Mouse (Mus musculus) brain, embryonic 14.5 days (tissue): Measurements from ENCODE around the gene Clpb.
A peak's percentile ranks its signal among the peaks of the same experiment; 100 is the strongest.

Source experiments
- CTCF ChIP-seq: fragments of 200-500 bp; IDR thresholded peaks from 2 replicates; pipeline ENCODE4 v1.5.1; 2012; ENCODE audit warnings: inconsistent platforms, mild to moderate bottlenecking, moderate library complexity, borderline replicate concordance; ENCODE audit not compliant: insufficient read depth, insufficient read length; ENCODE audit errors: extremely low read depth
- POLR2A ChIP-seq: fragments of 200-500 bp; IDR thresholded peaks from 2 replicates; pipeline ENCODE4 v1.6.1; 2012; ENCODE audit warnings: mild to moderate bottlenecking, inconsistent platforms, borderline replicate concordance; ENCODE audit not compliant: poor library complexity, insufficient read depth, insufficient read length, severe bottlenecking; ENCODE audit errors: extremely low read depth

DNA sequence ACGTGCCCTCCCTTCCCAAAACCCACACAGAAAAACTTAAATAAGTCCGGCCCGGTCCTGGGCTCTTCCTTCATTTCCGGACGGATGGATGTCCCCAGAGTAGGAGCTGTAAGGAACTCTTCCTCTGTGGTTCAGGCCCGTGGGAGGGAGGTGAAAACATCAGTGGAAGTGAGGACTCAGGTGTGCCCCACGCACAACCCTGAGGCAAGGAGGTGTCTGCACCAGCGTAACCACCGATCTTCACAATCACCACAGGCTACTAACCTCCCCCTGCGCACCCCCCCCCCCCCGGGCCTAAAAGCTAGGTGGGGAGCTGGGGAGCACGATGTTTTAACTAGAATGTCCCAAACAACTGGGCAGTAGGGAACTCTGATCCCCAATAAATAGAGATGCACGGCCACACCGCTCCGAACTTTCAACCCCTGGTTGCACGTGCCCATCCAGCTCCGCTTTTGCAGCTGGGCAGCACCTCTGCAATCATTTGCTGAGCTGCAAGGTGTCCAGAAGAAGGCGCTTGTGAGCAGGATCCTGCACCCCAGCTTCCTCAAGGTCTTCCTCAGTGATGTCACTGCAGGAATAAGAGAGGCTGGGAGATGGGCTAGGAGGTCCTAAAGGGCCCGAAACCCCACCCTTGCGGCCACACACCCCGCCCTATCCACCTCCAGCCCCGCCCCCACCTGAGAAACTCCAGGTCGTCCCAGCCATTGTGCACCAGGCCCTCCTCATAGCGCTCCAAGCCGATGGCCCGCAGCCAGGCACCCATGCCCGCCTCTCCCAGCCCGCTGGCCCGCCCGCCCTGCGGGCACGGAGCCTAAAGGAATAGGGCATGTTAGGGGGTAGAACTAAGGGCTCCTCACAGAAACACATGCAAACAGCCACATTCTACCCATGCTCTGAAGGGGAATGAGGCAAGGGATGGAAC lies 159.7 kb downstream of the Clpb start:
- no peak for TF ChIP-seq POLR2A
- TF ChIP-seq CTCF = peak; percentile 50; the same call in 1 of the 2 replicates
